Mouse (Mus musculus): ENCODE measurements at regions not wholly inside any gene's neighbourhood (a gene's known extent, or its start where the extent isn't known, plus 50 kb on each side); places are given as distances from the start of the nearest gene placed in this dataset.

GRCm38 (mm10) chr2:131739022-131739421 is 120.5 kb downstream of the Erv3 start:
- DNase-seq (ENCODE audit: low spot score), result no peak

DNA sequence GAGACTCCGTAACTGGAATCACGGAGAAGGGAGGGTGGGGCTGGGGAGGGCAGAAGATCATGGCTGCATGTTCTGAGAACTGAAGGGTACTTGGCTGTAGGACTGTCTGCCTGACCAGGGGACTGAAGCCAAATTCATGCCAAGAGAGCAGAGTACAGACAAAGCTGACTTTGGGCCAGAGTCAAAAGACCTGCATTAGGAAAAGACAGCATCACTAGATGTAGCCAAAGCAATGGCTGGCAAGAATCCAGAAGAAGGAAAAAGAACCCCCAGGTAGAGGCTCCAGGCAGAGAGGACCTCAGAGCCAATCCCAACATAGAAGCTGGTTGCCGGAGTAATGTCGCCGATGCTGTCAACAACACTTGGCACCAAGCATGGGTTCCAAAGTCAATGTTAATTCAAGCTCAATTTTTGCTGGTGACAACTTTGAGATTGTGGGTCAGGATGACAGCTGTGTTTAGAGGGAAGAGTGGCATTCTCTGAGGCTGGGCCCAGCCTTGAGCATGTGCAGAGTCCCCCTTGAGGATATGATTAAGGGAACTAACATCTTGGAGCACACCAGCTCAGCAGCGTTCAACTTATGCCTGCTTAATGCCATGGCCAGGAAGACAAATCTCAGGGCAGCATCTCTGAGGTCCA is 124.7 kb downstream of the Erv3 start:
- no peak for DNase-seq (ENCODE audit: low spot score)

- no peak for DNase-seq (ENCODE audit: low spot score)
Observed at GRCm38 (mm10) chr2:131726533-131726932, 133.0 kb downstream of the Erv3 start.

GRCm38 (mm10) chr2:131721631-131722545 is 137.7 kb downstream of the Erv3 start:
- DNase-seq (ENCODE audit: low spot score), result no peak

GRCm38 (mm10) chr2:131717561-131717960 is 142.0 kb downstream of the Erv3 start:
- no peak for DNase-seq (ENCODE audit: low spot score)

GRCm38 (mm10) chr2:131716841-131717240 is 142.7 kb downstream of the Erv3 start:
- no peak for DNase-seq (ENCODE audit: low spot score)

GRCm38 (mm10) chr2:131715381-131715780 is 144.2 kb downstream of the Erv3 start:
- DNase-seq (ENCODE audit: low spot score), result no peak

DNA sequence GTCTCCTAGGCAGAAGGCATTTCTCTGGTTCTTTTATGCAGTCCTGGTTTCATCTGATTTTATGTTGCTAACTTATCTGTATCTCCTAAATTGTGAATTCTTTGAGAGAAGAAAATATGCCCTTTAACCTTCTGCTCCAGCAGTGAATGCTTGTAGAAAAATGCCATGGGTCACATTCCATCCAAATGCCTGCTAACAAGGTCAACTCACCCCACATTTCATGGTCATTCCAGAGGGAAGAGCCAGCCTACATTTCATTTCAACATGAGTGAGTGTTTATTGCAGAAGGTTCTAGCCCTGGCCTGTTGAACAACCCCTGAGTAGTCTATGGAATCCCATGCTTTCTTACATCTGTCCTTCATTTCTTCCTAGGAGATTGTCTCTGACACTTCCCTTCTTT is 147.7 kb downstream of the Erv3 start:
- DNase-seq (ENCODE audit: low spot score), result no peak

- no peak for DNase-seq (ENCODE audit: low spot score)
Observed at GRCm38 (mm10) chr2:131706565-131706964, 144.5 kb upstream of the Adra1d start.

DNA sequence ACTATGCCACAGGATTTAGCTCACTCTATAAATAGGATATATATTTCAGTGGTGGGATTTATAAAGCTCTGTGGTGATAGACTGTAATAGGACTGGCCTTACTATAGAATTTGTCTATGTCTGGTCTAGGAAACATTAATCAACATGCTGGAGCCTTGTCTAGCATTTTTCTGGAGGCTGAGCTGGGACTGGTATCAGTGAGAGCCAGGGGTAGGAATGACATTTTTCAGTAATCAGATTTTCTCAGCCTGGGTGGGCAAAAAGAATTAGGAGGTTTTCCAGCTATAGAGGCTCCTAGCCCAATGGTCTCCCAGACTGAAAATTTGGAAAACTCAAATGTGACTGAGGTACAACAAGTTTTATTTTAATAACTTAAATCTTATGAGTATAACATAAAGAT is 142.3 kb upstream of the Adra1d start:
- no peak for DNase-seq (ENCODE audit: low spot score)

GRCm38 (mm10) chr2:131702146-131702545 is 140.1 kb upstream of the Adra1d start:
- DNase-seq (ENCODE audit: low spot score), result no peak

DNA sequence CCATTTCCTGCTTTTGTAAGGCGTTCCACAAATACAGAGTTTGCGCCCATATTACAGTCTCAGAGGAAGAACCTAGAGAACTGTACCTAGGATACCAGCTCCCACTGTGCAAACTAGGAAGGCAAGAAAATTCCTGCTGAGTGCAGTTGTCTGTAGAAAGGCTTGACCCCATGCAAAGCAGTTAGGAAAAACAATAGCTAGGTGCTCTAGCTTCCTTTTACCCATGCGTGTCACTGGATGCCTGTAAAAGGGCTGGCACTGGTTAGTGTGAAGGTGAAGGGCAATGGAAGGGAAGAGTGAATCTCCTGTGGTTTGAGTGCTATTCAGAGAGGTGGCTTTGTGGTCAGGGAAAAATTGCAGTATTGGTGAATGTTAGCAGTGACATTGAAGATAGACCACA is 137.7 kb upstream of the Adra1d start:
- no peak for DNase-seq (ENCODE audit: low spot score)

DNA sequence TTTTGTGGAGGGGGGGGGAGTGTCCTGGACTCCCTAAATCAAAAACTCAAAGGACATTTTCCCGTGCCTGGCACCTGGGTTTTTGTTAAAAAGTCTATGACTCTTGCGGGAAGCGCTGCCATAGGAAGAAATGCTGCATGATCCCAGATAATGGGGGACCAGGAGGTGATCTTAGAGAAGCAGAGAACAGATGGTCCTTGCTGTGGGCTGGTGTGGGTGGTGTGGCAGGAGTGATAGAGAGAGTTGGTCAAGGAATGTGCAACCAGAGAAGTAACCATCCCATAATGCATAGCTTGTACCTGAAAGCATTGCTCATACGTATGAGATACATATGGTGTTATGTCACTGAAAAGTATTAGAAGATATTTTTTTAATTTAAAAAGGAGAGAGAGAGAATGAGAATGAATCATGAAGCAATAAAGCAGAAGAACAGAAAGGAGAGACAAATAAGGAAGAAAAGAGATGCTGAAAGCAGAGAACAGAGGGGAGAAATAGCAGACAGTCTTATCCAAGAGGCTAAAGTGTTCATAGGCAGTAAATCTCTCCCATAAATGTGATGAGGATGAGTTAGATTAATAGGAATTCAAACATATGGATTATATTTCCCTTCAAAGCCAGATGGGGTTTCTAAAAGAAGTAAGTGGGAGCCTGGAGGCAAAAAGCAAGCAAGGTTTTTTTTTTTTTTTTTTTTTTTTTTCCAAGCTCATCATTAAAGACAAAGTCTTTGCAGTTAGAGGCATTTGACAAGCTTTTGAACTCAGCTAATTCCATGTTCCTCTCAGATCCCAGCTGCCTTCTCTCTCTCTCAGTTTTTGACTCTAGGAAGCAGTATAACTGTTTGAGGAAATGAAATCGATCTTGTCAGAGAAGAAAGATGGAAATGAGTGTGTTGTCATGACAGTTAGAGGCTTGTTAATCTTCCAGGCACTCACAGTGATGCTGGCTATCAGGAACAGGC is 136.2 kb upstream of the Adra1d start:
- no peak for DNase-seq (ENCODE audit: low spot score)

DNA sequence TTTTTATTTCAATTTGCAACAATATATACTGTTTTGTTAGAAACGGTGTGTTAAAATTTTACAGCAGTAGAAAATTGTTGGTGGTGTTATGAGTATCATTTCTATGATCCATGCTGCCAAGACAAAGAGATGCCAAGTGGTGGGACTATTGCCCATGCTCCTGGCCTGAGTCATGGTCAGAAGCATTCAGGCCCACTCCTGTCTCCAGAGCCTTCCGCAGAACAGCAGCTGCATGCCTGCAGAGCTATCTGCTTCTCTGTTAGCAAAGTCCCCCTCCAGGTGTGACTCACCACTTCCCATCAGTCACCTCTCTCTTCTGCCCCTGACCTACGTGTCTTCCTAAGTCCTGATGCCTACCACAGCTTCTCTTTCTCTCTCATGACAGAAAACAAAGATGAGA is 134.2 kb upstream of the Adra1d start:
- no peak for DNase-seq (ENCODE audit: low spot score)

DNA sequence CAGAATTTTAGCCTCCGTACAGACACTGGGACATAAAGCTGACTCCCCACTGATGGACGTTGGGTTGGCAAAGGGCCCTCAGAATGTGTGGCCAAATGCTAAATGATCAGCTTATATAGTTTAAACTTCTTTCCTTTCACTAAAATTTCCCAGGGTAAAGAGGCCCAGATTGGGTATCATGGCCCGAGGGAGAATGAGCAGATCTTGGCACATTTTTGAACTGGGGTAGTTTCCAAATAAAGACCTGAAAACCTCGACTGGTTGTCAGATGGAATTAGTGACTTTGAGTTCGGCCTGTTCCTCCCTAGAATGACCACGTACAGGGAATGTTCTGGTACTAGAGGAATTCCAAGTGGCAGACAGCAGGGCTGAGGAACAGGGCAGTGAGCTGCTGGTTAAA is 127.9 kb upstream of the Adra1d start:
- DNase-seq (ENCODE audit: low spot score), result no peak

DNA sequence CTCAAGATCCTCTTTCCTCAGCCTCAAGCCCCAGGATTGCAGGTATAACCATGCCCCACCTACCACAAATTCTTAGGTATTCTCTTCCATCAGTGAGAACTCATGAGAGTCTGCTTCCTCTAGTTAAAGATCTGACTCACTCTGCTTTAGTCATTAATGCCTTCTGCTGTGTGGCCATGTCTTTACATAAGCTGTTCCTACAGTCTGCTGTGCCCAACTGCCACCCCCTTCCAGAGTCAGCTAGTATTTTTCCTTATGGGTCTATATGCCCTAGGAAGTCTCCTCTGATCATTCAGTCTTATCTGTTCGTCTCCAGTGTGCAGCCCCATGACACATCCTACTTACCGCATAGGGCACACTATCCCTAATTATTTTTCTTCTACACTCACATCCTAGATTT is 126.2 kb upstream of the Adra1d start:
- DNase-seq (ENCODE audit: low spot score), result no peak

DNA sequence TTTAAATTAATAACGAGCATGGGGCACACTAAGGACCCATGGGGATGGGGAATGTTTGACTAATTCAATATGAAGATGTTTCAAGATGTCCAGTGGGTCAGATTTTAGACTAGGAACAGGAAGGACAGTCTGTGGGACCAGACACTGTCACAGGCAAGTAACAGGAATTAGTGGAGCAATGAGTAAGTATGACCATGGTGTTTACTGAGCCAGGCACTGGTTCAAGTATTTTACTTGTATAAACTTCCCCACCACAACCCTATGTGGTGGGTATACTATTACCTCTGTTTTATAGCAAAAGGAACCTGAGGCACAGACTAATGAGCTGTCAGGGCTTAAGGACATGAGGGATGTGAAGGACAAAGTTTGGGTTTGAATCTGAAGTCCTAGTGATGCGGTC is 125.4 kb upstream of the Adra1d start:
- no peak for DNase-seq (ENCODE audit: low spot score)

- no peak for DNase-seq (ENCODE audit: low spot score)
Observed at GRCm38 (mm10) chr2:131686748-131687147, 124.7 kb upstream of the Adra1d start.

- DNase-seq (ENCODE audit: low spot score), result no peak
Observed at GRCm38 (mm10) chr2:131685326-131685725, 123.2 kb upstream of the Adra1d start.

DNA sequence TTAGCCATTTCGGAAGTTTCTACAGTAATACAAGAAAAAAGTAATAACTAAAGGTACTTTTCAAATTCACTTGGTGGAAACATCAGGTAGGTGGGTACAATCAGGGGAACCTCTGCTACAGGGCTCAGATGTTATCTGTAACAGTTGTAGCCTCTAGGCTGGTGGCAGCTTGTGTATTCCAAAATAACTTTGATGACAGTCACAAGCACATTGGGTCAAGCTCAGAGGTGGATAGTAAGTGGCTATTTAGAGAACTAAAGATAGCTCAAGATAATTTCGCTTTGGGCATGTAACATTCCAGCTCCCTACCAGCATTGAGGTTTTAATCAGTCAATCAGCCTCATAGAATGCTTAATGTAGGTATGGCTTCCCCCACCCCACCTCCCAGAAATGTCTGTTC is 121.7 kb upstream of the Adra1d start:
- no peak for DNase-seq (ENCODE audit: low spot score)

DNA sequence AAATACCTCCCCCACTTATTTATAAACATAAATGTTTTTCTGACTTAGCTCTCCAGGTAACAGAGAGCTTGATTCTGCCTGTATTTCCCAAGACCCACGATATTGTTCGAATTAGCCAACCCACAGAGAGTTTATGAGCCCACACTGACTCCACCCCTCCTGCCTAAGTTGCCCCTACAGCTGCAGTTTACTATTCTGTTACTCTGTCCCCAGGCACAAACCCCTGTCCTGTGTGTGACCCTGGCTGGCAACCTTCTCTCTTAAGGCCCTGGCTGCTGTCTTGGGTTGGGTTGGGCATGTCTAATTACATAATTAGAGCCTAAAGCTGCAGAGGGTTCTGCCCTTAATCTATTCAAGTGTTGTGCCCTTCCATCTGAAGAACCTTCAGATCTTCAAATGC is 116.4 kb upstream of the Adra1d start:
- no peak for DNase-seq (ENCODE audit: low spot score)

DNA sequence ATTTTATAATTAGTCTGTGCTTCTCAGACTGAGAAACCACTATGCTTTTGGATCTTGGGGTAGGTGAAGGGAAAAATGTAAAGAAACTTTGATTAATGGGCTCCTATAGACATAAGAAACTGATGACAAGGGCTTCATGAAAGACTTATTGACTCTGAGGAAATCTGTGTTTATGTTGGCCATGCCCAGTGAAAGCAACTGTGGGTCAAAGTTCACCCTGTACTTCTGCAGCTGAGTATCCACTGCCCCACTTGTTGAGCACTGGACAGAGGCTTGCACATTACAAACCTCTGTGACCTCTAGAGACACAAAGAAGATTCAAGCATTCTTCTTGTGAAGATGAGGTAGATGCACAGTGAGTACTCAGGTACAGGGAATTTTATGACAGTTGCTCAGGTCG is 114.7 kb upstream of the Adra1d start:
- DNase-seq (ENCODE audit: low spot score), result no peak
